Comparison of ENCODE assay signal across 21 mouse cellular contexts in genomic region chr11:94269906-94270305, GRCm38 (mm10). TPM values are rescaled to one million over a fixed set of nuclear protein-coding genes. Genes with fewer than 3 reads are reported as not detected.
"Had no signal": no experiment of that assay in that cellular context is flagged by ENCODE, and none has a peak within 500 bp of the region (broad histone marks: within the 10 kb centered on the region; RNA-seq: fewer than 3 reads in every experiment).

No protein-coding gene starts in this region.

- H3K27me3 ChIP-seq: neural tube, embryonic 13.5 days; neural tube, embryonic 15.5 days; stomach, embryonic 15.5 days had no signal

- H3K36me3 ChIP-seq: neural tube, embryonic 13.5 days; neural tube, embryonic 15.5 days; stomach, embryonic 15.5 days had no signal

- H3K27ac ChIP-seq: neural tube, embryonic 13.5 days; neural tube, embryonic 15.5 days; stomach, embryonic 15.5 days; stomach, postnatal 0 days had no signal

- H3K9ac ChIP-seq: neural tube, embryonic 13.5 days; neural tube, embryonic 15.5 days; stomach, embryonic 15.5 days had no signal

- H3K4me2 ChIP-seq: neural tube, embryonic 13.5 days; neural tube, embryonic 15.5 days; stomach, embryonic 15.5 days had no signal

- H3K4me3 ChIP-seq: neural tube, embryonic 13.5 days; neural tube, embryonic 15.5 days; stomach, embryonic 15.5 days had no signal

- H3K9me3 ChIP-seq: neural tube, embryonic 13.5 days; neural tube, embryonic 15.5 days; stomach, embryonic 15.5 days had no signal

- DNase-seq: retina, postnatal 1 day; right cerebral cortex, adult 18-20 months; right cerebral cortex, postnatal 14 days; right cerebral cortex, postnatal 25 days; right cerebral cortex, postnatal 4 days; spleen, adult 18-20 months; thymus, adult 18-20 months; thymus, adult 2 months; thymus, postnatal 14 days; thymus, postnatal 25 days; thymus, postnatal 36 days; thymus, postnatal 4 days had no signal

RNA-seq across cellular contexts. Expression of gene Gm21885, which starts 11.8 kb away (rescaled TPM):
- polyA plus RNA-seq: neural tube, embryonic 14.5 days; neural tube, embryonic 15.5 days; spleen, adult 2 months; stomach, postnatal 0 days; testis, adult 2 months; thymus, adult 2 months; thymus, postnatal 0 days; urinary bladder, adult 2 months had no signal
